Mouse (Mus musculus) cerebellum, postnatal 10 days (tissue): ENCODE results near the gene Efnb1.

Source experiments
- DNase-seq, 2 experiments: peaks; one replicate each; pipeline ENCODE4 v3.0.0; 2021; ENCODE audit warnings: mixed read lengths in 2 of 2

Gene Efnb1

GRCm38 (mm10) chrX:99154358-99154757 lies 18.4 kb downstream of the Efnb1 start:
- no peak for DNase-seq

- no peak for DNase-seq
Observed at GRCm38 (mm10) chrX:99159020-99159419, 23.1 kb downstream of the Efnb1 start.

GRCm38 (mm10) chrX:99164111-99164510 lies 28.2 kb downstream of the Efnb1 start:
- no peak for DNase-seq

- DNase-seq, result no peak
Observed at GRCm38 (mm10) chrX:99164855-99165368, 29.0 kb downstream of the Efnb1 start.

- no peak for DNase-seq
Observed at GRCm38 (mm10) chrX:99167014-99167413, 31.1 kb downstream of the Efnb1 start.

- no peak for DNase-seq
Observed at GRCm38 (mm10) chrX:99167550-99167949, 31.6 kb downstream of the Efnb1 start.

GRCm38 (mm10) chrX:99172301-99172700 lies 36.4 kb downstream of the Efnb1 start:
- no peak for DNase-seq

- DNase-seq, result no peak
Observed at GRCm38 (mm10) chrX:99185081-99185596, 49.2 kb downstream of the Efnb1 start.

GRCm38 (mm10) chrX:99186497-99187435 lies 50.8 kb downstream of the Efnb1 start:
- no peak for DNase-seq

- no peak for DNase-seq
Observed at GRCm38 (mm10) chrX:99191441-99192087, 55.6 kb downstream of the Efnb1 start.

GRCm38 (mm10) chrX:99196910-99197309 lies 61.0 kb downstream of the Efnb1 start:
- DNase-seq, result no peak

GRCm38 (mm10) chrX:99198532-99198931 lies 62.6 kb downstream of the Efnb1 start:
- peak in 1 of 2 experiments; percentile 18 for DNase-seq
